Mouse (Mus musculus) cerebellum, postnatal 4 days (tissue): ENCODE measurements at regions not wholly inside any gene's neighbourhood (a gene's known extent, or its start where the extent isn't known, plus 50 kb on each side); places are given as distances from the start of the nearest gene placed in this dataset.

Source experiments
- DNase-seq, 2 experiments: peaks; one replicate each; pipeline ENCODE4 v3.0.0; 2022; ENCODE audit warnings: low spot score in 2 of 2, mixed read lengths in 1 of 2

GRCm38 (mm10) chr15:25525337-25525736, 97.0 kb upstream of the Myo10 start:
- DNase-seq = no peak

DNA sequence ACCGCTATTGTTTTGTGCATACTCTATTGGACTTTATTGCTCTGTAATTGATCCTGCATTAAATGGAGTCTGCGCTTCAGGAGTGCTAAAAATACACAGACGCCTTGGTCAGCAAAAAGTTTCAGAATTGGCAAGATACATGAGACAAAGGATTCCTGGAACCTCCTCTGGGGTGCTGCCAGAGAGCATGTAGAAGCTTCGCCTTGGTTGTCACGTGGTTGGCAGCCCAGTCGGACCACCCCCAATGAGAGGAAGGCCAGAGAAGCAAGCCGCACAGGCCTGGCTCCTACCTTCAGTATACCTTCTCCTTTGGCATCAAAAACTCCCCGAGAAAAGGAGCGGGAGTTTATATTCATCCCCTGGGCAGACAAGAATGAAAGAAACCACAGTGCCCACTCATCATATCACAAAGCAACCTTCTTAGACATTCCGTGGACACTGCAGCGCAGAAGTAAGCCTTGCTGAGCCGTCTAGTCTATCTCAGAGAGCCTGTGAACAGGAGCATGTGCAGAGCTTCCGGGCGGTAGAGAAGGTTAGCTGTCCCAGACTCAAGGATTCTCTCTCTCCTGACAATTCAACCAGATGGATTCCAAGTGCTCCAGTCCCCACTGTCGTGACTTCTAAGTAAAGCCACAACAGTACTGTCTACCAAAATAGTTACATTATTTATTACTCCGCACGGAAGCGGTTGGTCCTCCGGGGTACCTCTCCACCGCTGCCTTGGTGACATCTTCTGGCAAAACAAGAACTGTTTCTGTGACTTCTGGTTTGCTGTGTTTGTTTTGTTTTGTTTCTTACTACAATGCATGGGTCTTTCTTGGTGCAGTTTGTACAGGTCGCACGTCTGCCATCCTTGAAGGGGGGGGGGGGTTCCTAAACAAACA, 85.6 kb upstream of the Myo10 start:
- peak in 1 of 2 experiments; percentile 14 for DNase-seq

DNA sequence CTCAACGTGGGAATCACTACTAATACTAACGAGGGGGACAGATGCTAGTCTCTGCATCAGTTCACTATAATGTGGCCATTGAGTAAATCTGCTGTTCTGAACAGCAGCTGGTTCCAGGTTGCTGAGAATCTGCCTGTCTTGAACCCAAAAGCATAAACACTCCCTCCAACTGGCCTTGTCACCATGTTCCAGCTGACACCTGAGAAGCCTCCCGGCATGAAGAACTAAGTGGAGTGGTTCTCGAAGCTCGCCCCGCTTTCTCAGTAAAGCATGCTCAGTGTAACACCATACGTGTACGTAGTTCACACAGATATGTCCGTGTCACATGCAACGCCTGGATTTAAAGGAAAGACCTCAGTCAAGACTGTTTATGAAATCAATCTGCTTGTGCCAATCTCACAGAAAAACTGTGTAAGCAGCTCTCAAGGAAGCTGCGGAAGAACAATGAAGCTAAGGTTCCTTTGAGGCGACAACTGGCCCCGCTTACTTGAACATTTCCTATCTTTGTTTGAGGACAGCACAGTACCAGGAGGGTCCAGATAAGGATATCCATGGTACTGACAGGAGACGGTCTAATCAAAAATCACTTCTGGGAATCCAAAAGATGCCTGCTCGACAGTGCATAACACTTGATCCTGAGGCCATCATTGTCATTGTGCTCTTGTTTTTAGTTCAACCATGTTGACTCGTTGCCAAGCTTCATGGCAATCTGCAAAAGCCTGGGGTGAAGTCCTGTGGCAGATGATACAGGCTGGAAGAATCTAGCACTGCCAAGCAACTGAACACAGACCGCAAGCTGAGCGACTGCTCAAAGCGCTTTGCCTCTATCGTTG, 82.8 kb upstream of the Myo10 start:
- DNase-seq = peak in 1 of 2 experiments; percentile 40

GRCm38 (mm10) chr15:25542382-25542781, 79.9 kb upstream of the Myo10 start:
- no peak for DNase-seq

GRCm38 (mm10) chr15:25546185-25546584, 76.1 kb upstream of the Myo10 start:
- DNase-seq = no peak

DNA sequence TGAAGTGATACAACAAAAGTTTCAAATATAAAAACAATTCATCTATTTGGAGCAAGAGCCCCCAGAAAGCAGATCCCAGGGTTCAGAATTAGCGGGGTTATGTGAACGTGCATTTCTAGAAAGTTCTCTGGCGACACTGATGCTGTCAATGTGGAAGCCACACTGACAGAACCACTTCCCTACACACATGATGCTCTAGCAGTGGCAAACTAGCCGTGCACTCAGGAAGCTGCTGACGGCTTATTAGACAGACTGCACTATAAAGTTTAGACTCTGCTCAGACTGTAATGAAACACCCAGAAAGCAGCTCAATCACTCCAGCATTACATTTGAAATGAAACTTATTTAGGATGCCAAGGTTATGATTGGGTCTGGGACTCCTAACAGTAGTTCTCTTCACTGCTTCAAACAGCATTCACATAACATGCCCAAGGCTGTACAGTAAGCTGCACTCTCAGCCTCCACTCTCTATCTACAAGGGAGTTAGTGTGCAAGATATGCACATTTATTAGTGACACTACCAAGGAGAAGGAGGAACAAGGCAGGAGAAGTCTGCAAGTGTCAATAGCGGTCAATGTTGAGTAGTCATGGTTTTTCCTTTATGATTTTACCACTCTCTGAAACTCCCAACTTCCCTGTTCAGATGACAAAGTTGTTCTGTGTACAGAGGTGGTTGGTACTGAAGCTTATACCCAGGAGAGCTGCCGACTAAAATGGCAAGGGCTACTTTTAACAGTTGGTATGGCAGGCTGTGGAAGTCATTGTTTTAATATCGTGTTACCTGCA, 71.9 kb upstream of the Myo10 start:
- DNase-seq = no peak

- no peak for DNase-seq
Measured at GRCm38 (mm10) chr15:25554945-25555344, 67.4 kb upstream of the Myo10 start.

DNA sequence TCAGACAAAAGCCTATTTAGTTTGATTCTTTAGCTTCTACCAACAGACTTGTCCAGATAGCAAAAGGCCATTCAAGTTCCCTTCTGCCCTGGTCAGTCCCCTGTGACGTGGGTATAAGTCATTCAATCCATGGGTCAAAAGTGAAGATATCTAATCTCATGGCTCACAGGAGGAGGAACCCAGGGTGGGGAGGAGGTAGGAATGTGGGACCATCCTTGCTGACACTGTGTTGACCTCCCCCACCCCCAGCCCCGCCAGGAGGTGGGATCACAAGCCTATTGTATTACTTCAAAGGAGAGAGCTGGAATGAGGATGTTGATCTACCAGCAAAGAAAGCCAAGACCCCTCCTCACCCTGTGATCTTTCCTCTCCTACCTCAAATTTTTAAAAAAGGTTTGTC, 66.5 kb upstream of the Myo10 start:
- DNase-seq = no peak

DNA sequence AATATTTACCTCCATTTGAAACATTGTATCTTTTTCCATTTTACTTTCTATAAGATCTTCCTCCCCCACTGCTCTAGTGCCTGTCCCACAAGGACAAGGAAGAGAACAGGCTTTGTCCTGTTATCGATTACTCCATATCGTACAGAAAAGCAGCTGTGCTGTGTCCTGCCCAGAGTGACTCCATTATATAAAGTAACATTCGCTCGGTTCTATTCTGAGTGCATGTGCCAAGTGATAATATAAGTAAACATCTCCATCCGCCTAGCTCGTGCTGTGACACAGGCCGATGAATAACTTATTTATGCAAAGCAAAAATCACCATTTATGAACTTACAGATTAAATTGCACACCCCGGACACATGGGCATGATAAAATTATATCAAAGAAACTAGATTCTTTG, 64.8 kb upstream of the Myo10 start:
- no peak for DNase-seq

GRCm38 (mm10) chr15:25558240-25558639, 64.1 kb upstream of the Myo10 start:
- DNase-seq = no peak

- no peak for DNase-seq
Measured at GRCm38 (mm10) chr15:25563641-25564040, 58.7 kb upstream of the Myo10 start.

DNA sequence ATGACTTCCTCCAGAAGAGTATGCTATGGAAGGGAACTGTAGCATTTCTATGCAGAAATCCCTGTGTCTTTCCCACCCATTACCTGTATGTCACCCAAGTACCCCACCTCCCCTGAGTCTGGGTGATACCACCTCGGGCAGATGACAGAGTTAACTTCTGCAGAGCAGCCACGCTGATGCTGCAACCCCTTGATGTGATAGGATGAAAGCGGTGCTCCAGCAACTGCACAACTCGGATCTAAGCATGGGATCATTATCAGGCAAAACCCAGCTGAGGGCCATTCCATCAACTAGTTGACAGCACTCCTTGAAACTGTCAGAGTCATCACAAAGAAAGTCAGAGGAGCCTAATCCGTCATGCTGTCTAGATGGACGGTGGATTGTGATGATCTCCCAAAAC, 49.8 kb upstream of the Myo10 start:
- no peak for DNase-seq
